Comparison of ENCODE assay signal across 9 mouse cellular contexts in genomic region chr10:42715366-42716035, GRCm38 (mm10). TPM values are rescaled to one million over a fixed set of nuclear protein-coding genes. Genes with fewer than 3 reads are reported as not detected.
DNase-seq lines count a peak whose midpoint lies in the region; ATAC-seq and TF ChIP-seq lines count a peak whose summit lies in the region.
"Had no signal": no experiment of that assay in that cellular context is flagged by ENCODE, and none has a peak within 500 bp of the region (broad histone marks: within the 10 kb centered on the region; RNA-seq: fewer than 3 reads in every experiment).

No protein-coding gene starts in this region.

- no peak overlapping the region for H3K9ac ChIP-seq in lung, embryonic 14.5 days
- H3K9ac ChIP-seq in hindbrain, embryonic 11.5 days (ENCODE audit: low read depth, low read length): no peak overlapping the region
- H3K9ac ChIP-seq in limb, embryonic 14.5 days (ENCODE audit: low read depth, low read length, severe bottlenecking): no peak overlapping the region

- H3K4me2 ChIP-seq in lung, embryonic 14.5 days: peak overlapping the region; percentile 47
- 0 out of 2 replicates have a peak overlapping the region, but pooled peaks have one; percentile 0 for H3K4me2 ChIP-seq in hindbrain, embryonic 11.5 days (replicated peaks; ENCODE audit: low read depth, low read length)
- peak overlapping the region; percentile 43 for H3K4me2 ChIP-seq in limb, embryonic 14.5 days (replicated peaks; ENCODE audit: low read depth, low read length, severe bottlenecking)

- DNase-seq in lung, embryonic 14.5 days: peak; percentile 59
- no peak for DNase-seq in lung, postnatal 25 days (ENCODE audit: low spot score)
- peak; percentile 28 for DNase-seq in hindbrain, embryonic 11.5 days (ENCODE audit: low spot score)
- no peak for DNase-seq in limb, embryonic 14.5 days (ENCODE audit: low spot score)
- DNase-seq in retina, postnatal 7 days (ENCODE audit: low read depth, low spot score): peak; percentile 17
- DNase-seq in right cerebral cortex, adult 18-20 months: no peak
- DNase-seq in cerebellum, postnatal 10 days: no peak
- DNase-seq in adrenal gland, adult 18-20 months (ENCODE audit: low spot score in 2 of 2): no peak

- H3K27me3 ChIP-seq in lung, embryonic 14.5 days (ENCODE audit: insufficient read depth, low read length): no peaks in the 10 kb centered on the region
- H3K27me3 ChIP-seq in hindbrain, embryonic 11.5 days (ENCODE audit: control insufficient read depth, insufficient read depth, low read length): no peaks in the 10 kb centered on the region
- H3K27me3 ChIP-seq in limb, embryonic 14.5 days (ENCODE audit: control insufficient read depth, insufficient read depth, low read length): 0 out of 2 replicates have a peak, but pooled peaks cover 3% of the 10 kb centered on the region
- H3K27me3 ChIP-seq: Patski had no signal

- H3K9me3 ChIP-seq in lung, embryonic 14.5 days (ENCODE audit: low read depth, low read length): no peaks in the 10 kb centered on the region
- H3K9me3 ChIP-seq in hindbrain, embryonic 11.5 days (ENCODE audit: control insufficient read depth, low read length): no peaks in the 10 kb centered on the region
- no peaks in the 10 kb centered on the region for H3K9me3 ChIP-seq in limb, embryonic 14.5 days (ENCODE audit: control insufficient read depth, low read length)

- no peaks in the 10 kb centered on the region for H3K4me1 ChIP-seq in lung, embryonic 14.5 days (ENCODE audit: insufficient read depth)
- 0 out of 2 replicates have a peak, but pooled peaks cover 2% of the 10 kb centered on the region for H3K4me1 ChIP-seq in hindbrain, embryonic 11.5 days (replicated peaks; ENCODE audit: control insufficient read depth, insufficient read depth, low read length)
- H3K4me1 ChIP-seq in limb, embryonic 14.5 days (ENCODE audit: control insufficient read depth, insufficient read depth, low read length): peaks cover 13% of the 10 kb centered on the region; the same call in 1 of the 2 replicates

- H3K4me3 ChIP-seq in lung, embryonic 14.5 days (ENCODE audit: low read depth, low read length): no peak overlapping the region
- no peak overlapping the region for H3K4me3 ChIP-seq in hindbrain, embryonic 11.5 days (ENCODE audit: low read depth, low read length)
- peak overlapping the region; percentile 13 for H3K4me3 ChIP-seq in limb, embryonic 14.5 days (replicated peaks; ENCODE audit: low read length)

- TF ChIP-seq CTCF in lung, embryonic 14.5 days (IDR thresholded peaks at IDR 0.05; ENCODE audit: low read depth): no peak

- 15% methylated on average over 19 of the region's 19 CpGs for WGBS in lung, embryonic 14.5 days
- 29% methylated on average over 19 of the region's 19 CpGs for WGBS in hindbrain, embryonic 11.5 days
- WGBS in limb, embryonic 14.5 days: 10% methylated on average over 19 of the region's 19 CpGs

- peak; percentile 69; the same call in 1 of the 2 replicates for ATAC-seq in lung, embryonic 14.5 days (ENCODE audit: insufficient read depth)
- ATAC-seq in hindbrain, embryonic 11.5 days (ENCODE audit: low FRiP score): no peak
- no peak for ATAC-seq in limb, embryonic 14.5 days (ENCODE audit: low FRiP score, low read depth)
- ATAC-seq: Patski had no signal

- H3K27ac ChIP-seq in lung, embryonic 14.5 days (ENCODE audit: low read depth): no peak overlapping the region
- H3K27ac ChIP-seq in hindbrain, embryonic 11.5 days (ENCODE audit: low read depth, low read length): no peak overlapping the region
- no peak overlapping the region for H3K27ac ChIP-seq in limb, embryonic 14.5 days (replicated peaks; ENCODE audit: low read depth, low read length)

- H3K36me3 ChIP-seq in lung, embryonic 14.5 days (ENCODE audit: insufficient read depth): no peaks in the 10 kb centered on the region
- no peaks in the 10 kb centered on the region for H3K36me3 ChIP-seq in hindbrain, embryonic 11.5 days (ENCODE audit: control insufficient read depth, insufficient read depth, low read length)
- H3K36me3 ChIP-seq in limb, embryonic 14.5 days (ENCODE audit: control insufficient read depth, insufficient read depth, low read length): no peaks in the 10 kb centered on the region

- no peak for TF ChIP-seq POLR2A in limb, embryonic 14.5 days (IDR thresholded peaks at IDR 0.05; ENCODE audit: borderline replicate concordance, extremely low read depth, insufficient read depth, insufficient read length)

RNA-seq across cellular contexts. Expression of gene Sec63, which starts 45.8 kb away (rescaled TPM):
- polyA plus RNA-seq in lung, embryonic 14.5 days (2014; fragmentation: Nextera tagmentation; extraction: Ambion mirVana): 22.7 and 24.7 TPM in 2 replicates
- polyA plus RNA-seq in hindbrain, embryonic 11.5 days (2014; fragmentation: Nextera tagmentation; extraction: Ambion mirVana): 30.7 and 31.5 TPM in 2 replicates
- polyA plus RNA-seq in limb, embryonic 14.5 days (2012; rRNA removed): 31.5 and 48.9 TPM in 2 replicates
- polyA plus RNA-seq in limb, embryonic 14.5 days (2014; fragmentation: Nextera tagmentation; extraction: Ambion mirVana): 22.6 and 26.9 TPM in 2 replicates
- total RNA-seq in adrenal gland, adult 18-20 months (2021): 10 to 100 TPM; 53.4 to 84.2 TPM

Comparison
In these comparisons a context has a peak if more than half of its experiments do, and no peak if none do; other contexts are left out.
1. DNase-seq: peak in lung, embryonic 14.5 days (single experiment), hindbrain, embryonic 11.5 days (single experiment) and retina, postnatal 7 days (single experiment); none in lung, postnatal 25 days (single experiment), limb, embryonic 14.5 days (single experiment), right cerebral cortex, adult 18-20 months (single experiment), cerebellum, postnatal 10 days (0 of 2) and adrenal gland, adult 18-20 months (0 of 2).
2. Peak in every context shown above with its lines, with median percentiles within 50 percentile points of each other: H3K4me2 ChIP-seq.